Mouse (Mus musculus): ENCODE results near the gene Msh2. TPM values are rescaled to one million over a fixed set of nuclear protein-coding genes. Genes with fewer than 3 reads are reported as not detected.
"Not testable (repeated sequence)": the region's sequence is repeated elsewhere in the genome, so short reads cannot be mapped to it uniquely, and the experiment has no call there.

Gene Msh2
- polyA plus RNA-seq, 1 experiment from 2014 or later = 57.5 TPM

DNA sequence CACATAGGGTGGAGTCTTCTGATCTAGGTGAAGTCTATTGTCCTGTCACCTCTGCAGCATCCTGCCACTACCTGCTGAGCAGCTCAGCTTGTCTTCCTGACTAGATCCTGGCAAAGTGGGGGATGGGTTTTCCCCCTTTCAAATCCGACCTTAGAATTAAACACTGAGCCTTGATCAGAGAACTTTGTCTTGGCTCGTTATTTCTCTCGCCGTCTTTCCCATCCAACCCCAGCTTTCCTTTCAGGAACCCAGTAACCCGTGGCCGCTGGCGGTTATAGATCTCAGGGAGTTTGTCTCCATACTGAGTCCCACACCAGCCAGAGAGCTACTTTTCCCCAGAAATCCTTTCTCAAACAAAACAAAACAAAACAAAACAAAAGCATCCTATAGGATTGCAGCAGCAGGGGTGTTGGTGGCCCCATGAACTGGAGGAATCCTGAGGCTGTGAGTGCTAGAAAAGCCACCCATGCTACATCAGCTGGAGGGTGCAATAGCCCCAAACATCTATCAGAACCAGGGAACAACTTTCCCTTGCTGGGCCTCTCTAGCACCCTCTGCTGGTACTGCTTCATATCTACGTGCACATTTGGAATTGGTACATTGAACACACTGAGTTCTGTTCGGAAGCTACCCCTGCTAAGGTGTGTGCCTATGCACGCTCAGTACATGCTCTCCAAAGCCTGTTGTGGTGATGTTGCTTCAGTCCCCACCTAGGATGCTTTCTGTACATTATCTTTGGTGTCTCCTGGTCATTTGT lies 6.9 kb upstream of the Msh2 start:
- no peaks in the 10 kb centered on the region for H3K27me3 ChIP-seq (replicated peaks)
- no peak overlapping the region for H3K4me2 ChIP-seq
- H3K9me3 ChIP-seq (replicated peaks) = no peaks in the 10 kb centered on the region
- H3K36me3 ChIP-seq = no peaks in the 10 kb centered on the region
- H3K27ac ChIP-seq (replicated peaks) = no peak overlapping the region
- no peaks in the 10 kb centered on the region for H3K4me1 ChIP-seq
- H3K9ac ChIP-seq (replicated peaks) = no peak overlapping the region
- 85% methylated on average over 10 of the region's 10 CpGs for WGBS
- H3K4me3 ChIP-seq (replicated peaks) = no peak overlapping the region
- ATAC-seq (ENCODE audit: low FRiP score) = no peak

DNA sequence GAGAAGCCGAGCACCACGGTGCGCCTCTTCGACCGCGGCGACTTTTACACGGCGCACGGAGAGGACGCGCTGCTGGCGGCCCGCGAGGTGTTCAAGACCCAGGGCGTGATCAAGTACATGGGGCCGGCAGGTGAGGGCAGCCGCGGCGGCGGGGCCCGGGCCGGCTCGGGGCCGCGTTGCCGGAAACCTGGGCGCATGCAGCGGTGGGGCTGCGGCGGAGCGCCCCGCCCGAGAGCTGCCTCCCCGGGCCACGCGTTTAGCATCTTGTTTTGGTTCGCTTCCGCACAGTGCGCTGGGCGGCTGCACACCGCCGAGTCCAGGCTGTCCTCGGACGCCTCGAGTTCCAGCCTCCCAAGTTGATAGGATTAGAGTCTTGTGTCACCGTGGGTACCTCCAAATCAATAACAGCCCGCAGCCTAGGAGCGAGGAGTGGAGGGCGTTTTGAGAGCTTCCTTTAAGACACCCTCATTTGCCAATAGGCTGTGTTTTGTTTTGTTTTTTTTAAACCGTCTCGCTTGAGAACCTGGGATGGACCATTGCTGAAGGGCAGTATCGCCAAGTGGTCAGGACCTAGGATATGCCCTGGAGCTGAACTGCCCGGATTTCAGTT lies 652 bp downstream of the Msh2 start:
- no peaks in the 10 kb centered on the region for H3K36me3 ChIP-seq
- peak overlapping the region; percentile 78 for H3K9ac ChIP-seq (replicated peaks)
- H3K27ac ChIP-seq (replicated peaks) = peak overlapping the region; percentile 86
- H3K4me3 ChIP-seq (replicated peaks) = peak overlapping the region; percentile 80
- WGBS = under 1% methylated on average over 47 of the region's 54 CpGs
- H3K9me3 ChIP-seq (replicated peaks) = no peaks in the 10 kb centered on the region
- ATAC-seq (ENCODE audit: low FRiP score) = peak; percentile 64
- peak overlapping the region; percentile 83 for H3K4me2 ChIP-seq
- H3K4me1 ChIP-seq = peaks cover 33% of the 10 kb centered on the region
- H3K27me3 ChIP-seq (replicated peaks) = no peaks in the 10 kb centered on the region

- not testable (repeated sequence) for H3K4me2 ChIP-seq; H3K9me3 ChIP-seq (replicated peaks); H3K27me3 ChIP-seq (replicated peaks); H3K9ac ChIP-seq (replicated peaks); H3K4me3 ChIP-seq (replicated peaks); ATAC-seq (ENCODE audit: low FRiP score); H3K27ac ChIP-seq (replicated peaks)
- WGBS = 81% methylated on average over 1 of the region's 1 CpGs
- Histone ChIP-seq H3K36me3 (peaks cover 12% of the 10 kb centered on the region), H3K4me1 (peaks cover 30% of the 10 kb centered on the region)
Observed at GRCm38 (mm10) chr17:87676916-87677474, 4.9 kb downstream of the Msh2 start.

DNA sequence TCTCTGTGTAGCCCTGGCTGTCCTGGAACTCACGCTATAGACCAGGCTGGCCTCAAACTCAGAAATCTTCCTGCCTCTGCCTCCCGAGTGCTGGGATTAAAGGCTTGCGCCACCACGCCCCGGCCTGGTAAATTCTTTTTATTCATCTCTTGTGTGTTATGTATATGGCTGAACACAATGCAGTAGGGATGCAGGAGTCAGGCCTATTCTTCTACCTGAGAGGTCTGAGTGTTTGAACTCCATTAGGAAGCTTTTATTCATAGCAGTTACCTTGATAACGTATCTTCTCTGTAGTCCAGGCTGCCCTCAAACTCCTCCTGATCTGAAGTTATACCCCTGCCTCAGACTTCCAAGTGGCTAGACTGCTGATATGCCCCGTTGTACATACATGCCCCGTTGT lies 5.5 kb downstream of the Msh2 start:
- WGBS = 98% methylated on average over 8 of the region's 8 CpGs
- no peak for ATAC-seq (ENCODE audit: low FRiP score)
- H3K4me2 ChIP-seq = no peak overlapping the region

GRCm38 (mm10) chr17:87689217-87689616 lies 17.1 kb downstream of the Msh2 start:
- Histone ChIP-seq H3K9ac (replicated peaks) (no peak overlapping the region), H3K4me2 (no peak overlapping the region), H3K27me3 (replicated peaks) (no peaks in the 10 kb centered on the region), H3K27ac (replicated peaks) (no peak overlapping the region), H3K9me3 (replicated peaks) (no peaks in the 10 kb centered on the region), H3K4me3 (replicated peaks) (no peak overlapping the region), H3K36me3 (peaks cover 52% of the 10 kb centered on the region), H3K4me1 (no peaks in the 10 kb centered on the region)
- WGBS = 94% methylated on average over 8 of the region's 8 CpGs
- no peak for ATAC-seq (ENCODE audit: low FRiP score)

More for the DNA sequence above, 5.5 kb downstream of the Msh2 start:
- peaks cover 17% of the 10 kb centered on the region for H3K36me3 ChIP-seq
- no peak overlapping the region for H3K4me3 ChIP-seq (replicated peaks)
- no peaks in the 10 kb centered on the region for H3K27me3 ChIP-seq (replicated peaks)
- no peak overlapping the region for H3K9ac ChIP-seq (replicated peaks)
- no peak overlapping the region for H3K27ac ChIP-seq (replicated peaks)
- H3K4me1 ChIP-seq = peaks cover 30% of the 10 kb centered on the region
- no peaks in the 10 kb centered on the region for H3K9me3 ChIP-seq (replicated peaks)

GRCm38 (mm10) chr17:87691958-87692357 lies 19.8 kb downstream of the Msh2 start:
- Histone ChIP-seq H3K36me3 (peaks cover 38% of the 10 kb centered on the region), H3K9me3 (replicated peaks) (no peaks in the 10 kb centered on the region), H3K4me1 (no peaks in the 10 kb centered on the region), H3K4me3 (replicated peaks) (no peak overlapping the region), H3K9ac (replicated peaks) (no peak overlapping the region), H3K27me3 (replicated peaks) (no peaks in the 10 kb centered on the region), H3K27ac (replicated peaks) (no peak overlapping the region), H3K4me2 (no peak overlapping the region)
- WGBS = 94% methylated on average over 5 of the region's 5 CpGs
- ATAC-seq (ENCODE audit: low FRiP score) = no peak; the same call in 1 of the 2 replicates

DNA sequence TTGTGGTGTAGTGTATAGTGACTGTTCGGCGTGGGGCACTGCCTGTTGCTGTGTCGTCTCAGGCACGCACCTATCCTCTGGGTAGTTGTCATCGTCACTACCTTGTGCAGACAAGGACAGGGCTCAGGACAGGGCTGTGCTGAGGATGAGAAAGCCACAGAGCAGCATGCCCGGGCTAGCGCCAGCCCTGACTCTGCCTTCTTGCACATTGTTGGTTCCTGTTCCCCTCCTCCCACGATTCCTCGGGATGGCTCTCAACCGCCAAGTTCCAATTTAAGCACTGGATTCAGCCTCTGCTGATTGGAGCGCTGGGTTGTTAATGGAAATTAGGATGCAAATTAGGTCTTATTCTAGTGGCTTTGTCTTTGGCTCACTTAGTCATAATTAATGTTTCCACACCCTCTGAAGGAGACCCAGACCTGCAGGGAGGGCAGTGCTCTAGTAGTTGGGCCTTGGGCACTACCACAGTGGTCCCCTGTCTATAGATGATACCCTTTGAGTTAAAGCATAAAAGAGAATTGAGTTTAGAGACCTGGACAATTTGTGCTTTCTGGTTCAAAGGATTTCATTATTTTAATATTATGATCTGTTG lies 23.8 kb downstream of the Msh2 start:
- ATAC-seq (ENCODE audit: low FRiP score) = no peak
- WGBS = 74% methylated on average over 11 of the region's 11 CpGs
- H3K4me1 ChIP-seq = no peaks in the 10 kb centered on the region
- H3K9me3 ChIP-seq (replicated peaks) = no peaks in the 10 kb centered on the region
- no peak overlapping the region for H3K27ac ChIP-seq (replicated peaks)
- no peak overlapping the region for H3K9ac ChIP-seq (replicated peaks)
- peaks cover 26% of the 10 kb centered on the region for H3K36me3 ChIP-seq
- no peak overlapping the region for H3K4me2 ChIP-seq
- no peaks in the 10 kb centered on the region for H3K27me3 ChIP-seq (replicated peaks)
- H3K4me3 ChIP-seq (replicated peaks) = no peak overlapping the region

- Histone ChIP-seq H3K4me3 (replicated peaks) (no peak overlapping the region), H3K27ac (replicated peaks) (no peak overlapping the region), H3K27me3 (replicated peaks) (no peaks in the 10 kb centered on the region), H3K9ac (replicated peaks) (no peak overlapping the region), H3K9me3 (replicated peaks) (no peaks in the 10 kb centered on the region), H3K36me3 (peaks cover 29% of the 10 kb centered on the region), H3K4me2 (no peak overlapping the region), H3K4me1 (no peaks in the 10 kb centered on the region)
- 89% methylated on average over 6 of the region's 6 CpGs for WGBS
- no peak for ATAC-seq (ENCODE audit: low FRiP score)
Observed at GRCm38 (mm10) chr17:87696814-87697213, 24.7 kb downstream of the Msh2 start.

GRCm38 (mm10) chr17:87698996-87699765 lies 27.1 kb downstream of the Msh2 start:
- Histone ChIP-seq H3K27me3 (replicated peaks) (no peaks in the 10 kb centered on the region), H3K4me2 (no peak overlapping the region), H3K4me3 (replicated peaks) (no peak overlapping the region), H3K4me1 (no peaks in the 10 kb centered on the region), H3K9ac (replicated peaks) (no peak overlapping the region), H3K27ac (replicated peaks) (no peak overlapping the region), H3K9me3 (replicated peaks) (no peaks in the 10 kb centered on the region), H3K36me3 (peaks cover 30% of the 10 kb centered on the region)
- 82% methylated on average over 16 of the region's 16 CpGs for WGBS
- no peak for ATAC-seq (ENCODE audit: low FRiP score)

DNA sequence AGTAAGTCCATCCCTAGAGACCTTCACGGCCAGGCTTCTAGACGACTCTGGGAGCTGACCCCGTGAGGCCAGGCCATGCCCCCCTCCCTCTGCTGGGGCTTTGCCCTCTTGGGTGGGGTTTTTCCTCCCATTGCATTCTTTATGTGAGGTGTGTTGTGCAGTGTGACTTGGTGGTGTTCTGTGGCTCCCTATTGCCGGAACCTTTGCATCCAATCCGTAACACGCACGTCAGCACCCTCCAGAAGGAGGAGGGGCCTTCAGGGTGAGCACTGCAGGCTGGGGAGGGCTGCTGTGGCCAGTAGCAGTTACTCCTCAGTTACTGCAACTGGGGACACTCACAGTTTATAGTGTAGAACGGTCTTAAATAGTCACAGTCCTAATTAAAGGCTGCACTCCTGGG lies 28.0 kb downstream of the Msh2 start:
- no peak overlapping the region for H3K27ac ChIP-seq (replicated peaks)
- H3K4me1 ChIP-seq = peaks cover 5% of the 10 kb centered on the region; the same call in 1 of the 2 replicates
- H3K36me3 ChIP-seq = peaks cover 30% of the 10 kb centered on the region
- H3K4me2 ChIP-seq = no peak overlapping the region
- no peak overlapping the region for H3K9ac ChIP-seq (replicated peaks)
- no peaks in the 10 kb centered on the region for H3K27me3 ChIP-seq (replicated peaks)
- H3K4me3 ChIP-seq (replicated peaks) = no peak overlapping the region
- H3K9me3 ChIP-seq (replicated peaks) = no peaks in the 10 kb centered on the region
- no peak for ATAC-seq (ENCODE audit: low FRiP score)
- 74% methylated on average over 8 of the region's 8 CpGs for WGBS

DNA sequence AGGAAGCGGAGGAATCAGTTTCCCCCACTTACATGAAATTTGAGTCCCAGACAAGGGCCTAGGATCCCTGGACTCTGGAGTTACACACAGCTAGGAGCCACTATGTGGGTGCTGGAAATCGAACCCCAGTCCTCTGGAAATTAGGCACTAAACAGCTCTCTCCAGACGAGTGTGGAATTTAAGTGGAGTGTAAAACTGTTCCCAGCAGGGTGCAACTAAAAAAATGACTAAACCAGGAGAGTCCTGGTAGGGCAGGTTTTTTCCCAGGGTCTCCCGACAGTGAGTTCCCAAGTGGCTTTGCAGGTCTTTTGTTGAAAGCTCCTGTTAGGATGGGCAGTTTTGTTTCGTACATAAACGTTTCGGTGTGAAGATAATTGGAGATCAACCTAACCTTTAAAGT lies 52.6 kb downstream of the Msh2 start:
- H3K9me3 ChIP-seq (replicated peaks) = no peaks in the 10 kb centered on the region
- ATAC-seq (ENCODE audit: low FRiP score) = no peak
- no peak overlapping the region for H3K4me2 ChIP-seq
- peaks cover 54% of the 10 kb centered on the region for H3K36me3 ChIP-seq
- H3K27ac ChIP-seq (replicated peaks) = no peak overlapping the region
- H3K27me3 ChIP-seq (replicated peaks) = no peaks in the 10 kb centered on the region
- no peak overlapping the region for H3K9ac ChIP-seq (replicated peaks)
- H3K4me1 ChIP-seq = no peaks in the 10 kb centered on the region
- no peak overlapping the region for H3K4me3 ChIP-seq (replicated peaks)
- WGBS = 84% methylated on average over 7 of the region's 7 CpGs
